Mouse (Mus musculus) central nervous system, embryonic 14 days (tissue): ENCODE measurements around the gene Donson. TPM values are rescaled to one million over a fixed set of nuclear protein-coding genes. Genes with fewer than 3 reads are reported as not detected.

Experiments used
- polyA plus RNA-seq: library from polyadenylated mRNA; depleted of rRNA; stranded (reverse); fragments of >200 nt; gene quantifications from 2 replicates; pipeline ENCODE4 v1.2.3, GENCODE M21; 2012; rRNA removed

Gene Donson
- 39.1 and 41.5 TPM in 2 replicates for polyA plus RNA-seq

DNA sequence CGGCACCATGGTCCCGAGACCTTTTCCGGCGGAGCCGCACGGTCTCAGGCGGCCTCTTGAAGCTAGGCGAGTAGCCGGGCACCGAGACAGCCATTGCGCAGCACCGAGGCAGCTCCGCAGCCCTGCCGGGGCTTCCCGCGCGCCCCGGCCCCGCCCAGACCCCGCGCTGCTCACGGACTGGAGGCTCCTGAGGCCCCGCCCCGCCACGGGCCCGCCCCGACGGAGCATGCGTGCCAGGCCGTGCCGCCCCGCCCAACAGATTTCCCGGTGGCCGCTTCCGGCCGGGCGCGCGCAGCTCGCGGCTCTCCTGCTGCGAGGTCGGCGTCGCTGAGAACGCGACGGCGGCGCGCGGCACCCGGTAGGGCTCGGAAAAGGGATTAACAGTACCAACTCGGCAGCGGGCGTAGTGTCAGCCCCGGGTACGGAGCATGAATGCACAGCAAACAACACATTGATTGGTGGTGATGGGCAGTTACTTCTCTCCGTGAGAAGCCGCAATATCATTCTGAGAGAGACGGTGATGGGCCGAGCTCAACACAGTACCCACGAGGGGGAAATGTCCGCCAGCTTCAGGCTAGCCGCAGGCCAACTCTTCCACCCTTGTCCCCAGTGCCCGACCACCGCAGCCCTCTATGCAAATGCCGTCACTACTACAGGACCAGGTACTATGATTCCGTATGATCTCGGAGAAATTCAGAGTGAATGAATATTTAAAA is at the start of gene Donson:
Gene Donson (minus strand): TSS at position 152 of the 716 bp plus-strand sequence.

DNA sequence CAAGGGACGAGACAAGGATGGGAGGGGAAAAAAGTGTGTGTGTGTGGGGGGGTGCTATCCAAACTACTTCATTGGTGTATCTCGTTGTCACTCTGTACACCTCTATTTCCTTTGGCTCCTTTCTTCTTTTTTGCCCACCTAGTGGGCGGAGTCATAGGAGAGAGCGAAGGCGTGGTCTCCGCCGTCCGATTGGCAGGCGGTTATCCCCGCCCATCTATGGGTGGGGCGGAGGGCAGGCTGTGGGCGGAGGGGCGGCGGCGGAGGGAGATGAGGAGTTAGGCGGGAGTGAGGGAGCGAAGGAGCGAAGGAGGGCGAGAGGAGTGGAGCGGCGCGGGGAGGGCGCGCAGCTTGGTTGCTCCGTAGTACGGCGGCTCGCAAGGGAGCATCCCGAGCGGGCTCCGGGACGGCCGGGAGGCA is 40.5 kb upstream of the Donson start, which contains the start of gene Itsn1:
Gene Itsn1 (plus strand): TSS at position 216 of the 417 bp plus-strand sequence.

DNA sequence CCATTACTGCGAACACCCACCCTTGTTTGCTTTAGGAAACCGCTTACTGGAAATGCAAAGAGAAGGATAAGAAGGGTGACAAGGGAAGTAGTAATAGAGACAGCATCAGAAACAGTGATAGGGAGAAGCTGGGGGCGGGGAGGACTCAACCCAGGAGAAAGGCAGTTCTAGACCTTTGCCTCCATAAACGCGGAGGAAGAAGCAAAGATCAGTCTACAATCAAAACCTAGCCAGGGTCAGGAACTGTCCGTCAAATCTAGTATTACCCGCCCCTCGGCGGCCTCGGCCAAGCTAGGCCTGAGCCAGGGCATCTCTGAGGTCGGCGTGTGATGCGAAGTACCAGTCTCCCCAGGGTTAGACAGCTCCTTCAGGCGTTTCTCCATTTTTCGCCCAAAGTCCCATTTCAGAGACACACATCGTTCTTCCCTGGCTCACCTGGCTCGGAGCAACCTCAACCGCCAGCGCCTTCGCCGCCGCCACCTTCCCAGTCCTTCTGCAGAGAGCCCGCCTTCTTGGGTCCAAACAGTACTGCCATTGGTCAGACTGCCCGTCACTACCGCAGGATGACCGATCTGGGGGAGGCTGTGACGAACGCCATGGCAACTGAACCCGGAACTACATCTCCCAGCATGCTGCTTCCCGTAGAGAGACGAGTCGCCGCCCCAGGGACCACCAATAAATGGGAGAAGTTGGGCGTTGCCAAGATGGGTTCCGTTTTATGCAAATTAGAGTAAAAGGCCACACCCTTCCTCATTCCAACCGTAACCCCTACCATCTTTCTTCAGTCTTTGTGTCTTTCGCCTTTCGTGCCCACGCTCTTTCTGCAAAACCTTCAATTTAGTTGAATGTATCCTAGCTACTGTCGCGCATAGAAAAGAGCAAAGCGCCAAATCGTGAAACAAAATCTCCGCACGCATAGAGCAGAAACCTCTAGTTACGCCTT is 39.8 kb upstream of the Donson start, which contains the start of gene Cryzl1:
Gene Cryzl1 (minus strand): TSS at position 853 of the 943 bp plus-strand sequence.

DNA sequence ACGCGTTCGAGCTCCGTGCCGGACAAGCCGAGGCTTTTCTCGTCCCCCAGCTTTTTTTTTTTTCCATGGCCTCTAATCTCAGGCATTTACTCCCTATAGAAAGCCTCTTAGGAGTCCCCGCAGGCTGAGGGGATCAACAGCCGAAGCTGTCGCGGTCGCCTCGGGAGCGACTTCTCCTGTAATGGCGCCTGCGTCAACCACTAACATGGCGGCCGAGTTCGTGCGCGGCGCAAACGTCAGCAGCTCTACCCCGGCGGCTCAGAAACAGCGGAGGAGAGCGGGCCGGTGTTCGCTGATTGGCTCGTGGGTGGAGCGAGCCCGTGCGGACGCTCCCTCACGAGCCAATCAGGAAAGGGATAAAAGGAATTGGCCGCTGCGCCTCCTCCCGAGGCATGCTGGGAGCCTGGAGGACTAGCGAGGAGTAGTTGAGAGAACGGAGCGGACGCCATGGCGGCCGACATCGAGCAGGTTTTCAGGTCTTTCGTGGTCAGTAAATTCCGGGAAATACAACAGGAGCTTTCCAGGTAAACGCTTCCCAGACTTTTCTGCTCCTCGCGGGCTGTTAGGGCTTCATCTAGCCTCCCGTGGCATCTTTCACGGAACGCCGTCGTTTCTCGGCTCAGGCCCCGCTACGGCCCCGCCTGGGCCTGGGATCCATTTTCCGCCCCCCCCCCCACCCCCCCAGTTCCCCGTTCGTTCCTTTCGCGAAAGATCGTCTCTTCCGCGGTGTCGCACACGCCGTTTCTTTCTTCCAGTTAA is 40.9 kb downstream of the Donson start, which contains the start of gene Son:
Gene Son (plus strand): TSS at position 46 of the 759 bp plus-strand sequence.

DNA sequence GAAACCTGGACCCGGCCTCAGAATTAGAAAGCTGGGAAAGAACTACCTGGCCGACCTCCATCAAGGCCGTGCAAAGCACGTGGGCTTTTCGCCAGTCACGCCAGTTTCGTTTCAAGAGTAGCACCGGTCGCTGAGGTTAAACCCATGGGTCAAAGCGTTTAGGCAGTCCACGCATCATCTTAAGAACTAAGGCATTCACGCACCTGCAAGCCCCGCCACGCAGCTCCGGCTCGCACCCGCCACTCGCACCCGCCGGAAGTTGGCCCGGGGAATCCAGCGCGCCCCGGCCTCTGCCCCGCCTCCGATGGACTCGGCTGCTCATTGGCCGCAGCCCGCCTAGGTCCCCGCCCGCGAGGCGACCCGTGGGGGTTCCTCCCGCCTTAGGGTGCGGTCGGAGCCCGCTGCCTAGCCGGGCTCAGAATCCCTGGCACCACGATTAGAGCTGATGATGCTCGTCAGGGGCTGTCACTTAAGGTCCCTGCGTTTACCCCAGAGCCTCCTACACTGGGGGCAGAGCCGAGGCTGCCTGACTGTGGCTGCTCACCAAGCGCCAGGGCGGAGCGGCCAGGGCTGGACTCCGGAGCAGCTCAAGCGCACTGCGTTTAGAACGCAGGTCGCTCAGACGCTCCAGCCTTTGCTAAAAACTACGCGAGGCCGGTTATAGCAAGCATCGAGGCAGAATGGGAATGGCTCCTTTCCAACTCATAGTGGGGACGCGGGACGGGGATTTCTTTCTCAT is 41.7 kb downstream of the Donson start, which contains the start of gene Gart:
Gene Gart (minus strand): TSS at position 272 of the 739 bp plus-strand sequence.

Other genes starting within 250 kb of the Donson start
- 44.4 and 44.8 TPM in 2 replicates for gene Ifnar1, start 203.5 kb downstream of the Donson start, polyA plus RNA-seq
- 26.4 and 27.1 TPM in 2 replicates for gene Ifngr2, start 141.7 kb downstream of the Donson start, polyA plus RNA-seq
- 44.4 and 48.9 TPM in 2 replicates for gene Tmem50b, start 91.0 kb downstream of the Donson start, polyA plus RNA-seq
- gene Dnajc28, start 69.7 kb downstream of the Donson start, polyA plus RNA-seq, result 3.9 and 4.2 TPM in 2 replicates
- 69.1 and 69.3 TPM in 2 replicates for gene Gart, start 41.8 kb downstream of the Donson start, polyA plus RNA-seq
- 346 and 354 TPM in 2 replicates for gene Son, start 41.3 kb downstream of the Donson start, polyA plus RNA-seq
- 72.3 and 80.8 TPM in 2 replicates for gene Cryzl1, start 40.2 kb upstream of the Donson start, polyA plus RNA-seq
- gene Itsn1, start 40.5 kb upstream of the Donson start, polyA plus RNA-seq, result 76.2 and 88.3 TPM in 2 replicates